20 mouse cellular contexts compared by ENCODE assay signal in the genomic region with DNA sequence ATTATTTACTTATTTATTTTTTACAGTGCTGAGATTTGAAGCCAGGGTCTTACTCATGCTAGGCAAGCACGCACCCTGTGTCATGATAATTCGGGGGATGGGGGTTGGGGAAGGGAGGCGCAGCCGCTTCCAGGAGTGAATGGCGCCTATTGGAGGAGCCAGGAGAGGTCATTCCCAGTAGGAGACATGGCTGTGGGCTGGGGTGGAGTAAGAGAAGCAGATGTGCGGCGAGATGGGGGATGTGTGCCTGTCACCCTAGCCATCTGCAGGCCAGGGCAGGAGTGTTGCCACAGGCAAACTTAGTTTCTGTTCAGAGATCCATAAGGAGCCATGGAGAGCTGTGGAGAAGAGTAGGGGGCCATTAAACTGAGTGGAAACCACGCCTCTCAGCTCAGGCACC. TPM values are rescaled to one million over a fixed set of nuclear protein-coding genes. Genes with fewer than 3 reads are reported as not detected.
DNase-seq lines count a peak whose midpoint lies in the region; ATAC-seq and TF ChIP-seq lines count a peak whose summit lies in the region.
"Had no signal": no experiment of that assay in that cellular context is flagged by ENCODE, and none has a peak within 500 bp of the region (broad histone marks: within the 10 kb centered on the region; RNA-seq: fewer than 3 reads in every experiment).

No protein-coding gene starts in this region.

- no peak for TF ChIP-seq POLR2A in cerebellum, adult 2 months (IDR thresholded peaks at IDR 0.05; ENCODE audit: borderline replicate concordance, insufficient read depth, low read length)

- no peak overlapping the region for H3K4me2 ChIP-seq in liver, embryonic 11.5 days

- H3K27me3 ChIP-seq in cerebellum, adult 2 months (ENCODE audit: control insufficient read depth, insufficient read depth, low read length) = peaks cover 1% of the 10 kb centered on the region; the same call in 1 of the 2 replicates
- peaks cover 100% of the 10 kb centered on the region for H3K27me3 ChIP-seq in liver, embryonic 11.5 days (replicated peaks; ENCODE audit: control insufficient read depth, insufficient read depth, low read length)

- ATAC-seq in liver, embryonic 11.5 days (replicated peaks; ENCODE audit: low FRiP score) = no peak
- ATAC-seq: CD4-positive, CD25-positive, alpha-beta regulatory T cell, adult 4 months; forebrain, embryonic 14.5 days; hindbrain, postnatal 0 days had no signal

- WGBS in cerebellum, adult 2 months = 11% methylated on average over 8 of the region's 8 CpGs
- WGBS in liver, embryonic 11.5 days = 24% methylated on average over 8 of the region's 8 CpGs

- H3K9ac ChIP-seq in liver, embryonic 11.5 days (ENCODE audit: low read depth, low read length) = 0 out of 2 replicates have a peak overlapping the region, but pooled peaks have one; percentile 22
- H3K9ac ChIP-seq: hindbrain, embryonic 13.5 days had no signal

- peaks cover 10% of the 10 kb centered on the region; the same call in 1 of the 2 replicates for H3K4me1 ChIP-seq in cerebellum, adult 2 months (ENCODE audit: control insufficient read depth, insufficient read depth, low read length)
- H3K4me1 ChIP-seq in liver, embryonic 11.5 days (replicated peaks; ENCODE audit: control insufficient read depth, insufficient read depth, low read length) = peaks cover 7% of the 10 kb centered on the region

- H3K4me3 ChIP-seq in cerebellum, adult 2 months (replicated peaks; ENCODE audit: insufficient read depth, low read depth, low read length) = no peak overlapping the region
- H3K4me3 ChIP-seq in liver, embryonic 11.5 days (ENCODE audit: low read depth, low read length) = no peak overlapping the region
- H3K4me3 ChIP-seq: heart, adult 2 months; hindbrain, embryonic 13.5 days had no signal

- TF ChIP-seq CTCF in cerebellum, adult 2 months (IDR thresholded peaks at IDR 0.05; ENCODE audit: borderline replicate concordance, insufficient read depth, low read depth, low read length) = no peak

- H3K36me3 ChIP-seq in liver, embryonic 11.5 days (ENCODE audit: control insufficient read depth, insufficient read depth, low read length) = no peaks in the 10 kb centered on the region
- H3K36me3 ChIP-seq: hindbrain, embryonic 13.5 days had no signal

- DNase-seq in cerebellum, adult 9-11 months = peak; percentile 5
- no peak for DNase-seq in cerebellum, adult 2 months
- no peak for DNase-seq in liver, embryonic 11.5 days (ENCODE audit: low spot score)
- no peak for DNase-seq in liver
- DNase-seq in ZHBTc4 (ENCODE audit: low read depth, low spot score) = peak; percentile 75
- no peak for DNase-seq in layer of hippocampus, postnatal 25 days (ENCODE audit: extremely low spot score in 1 of 2, low spot score in 1 of 2)
- no peak for DNase-seq in frontal cortex, postnatal 25 days (ENCODE audit: low spot score in 2 of 2)
- DNase-seq: adrenal gland, postnatal 10 days; B cell, adult 2 months; cerebellum, adult 11 months; cerebellum, adult 9-10 months; cerebellum, postnatal 36 days; gastrocnemius, postnatal 10 days; heart, adult 2 months; heart, postnatal 36 days; kidney, adult 11 months had no signal

- no peak overlapping the region for H3K27ac ChIP-seq in cerebellum, adult 2 months (ENCODE audit: insufficient read depth, low read length)
- no peak overlapping the region for H3K27ac ChIP-seq in liver, embryonic 11.5 days (ENCODE audit: low read depth, low read length)
- H3K27ac ChIP-seq: heart, adult 2 months; hindbrain, embryonic 13.5 days; hindbrain, postnatal 0 days had no signal

- no peaks in the 10 kb centered on the region for H3K9me3 ChIP-seq in liver, embryonic 11.5 days (ENCODE audit: control insufficient read depth, low read length)
- H3K9me3 ChIP-seq: hindbrain, embryonic 13.5 days had no signal

RNA-seq across cellular contexts. Expression of gene Insl3, which starts 1.4 kb away (rescaled TPM):
- 0.65 and 2.1 TPM in 2 replicates for polyA plus RNA-seq in cerebellum, adult 2 months (2012; rRNA removed)
- 1.3 and 2.0 TPM in 2 replicates for polyA plus RNA-seq in liver, embryonic 11.5 days (2014; fragmentation: Nextera tagmentation; extraction: Ambion mirVana)
- 1 to 10 TPM in 1 of 2 experiments, under 1 TPM in 1; 0.98 to 3.3 TPM for total RNA-seq in layer of hippocampus, postnatal 25 days (2021)
- total RNA-seq: hindbrain, postnatal 0 days had no signal
- polyA plus RNA-seq: forebrain, embryonic 14.5 days had no signal

RNA-seq across cellular contexts. Expression of gene Jak3, which starts 11.5 kb away (rescaled TPM):
- 3.6 and 3.9 TPM in 2 replicates for polyA plus RNA-seq in cerebellum, adult 2 months (2012; rRNA removed)
- 10.1 and 11.0 TPM in 2 replicates for polyA plus RNA-seq in liver, embryonic 11.5 days (2014; fragmentation: Nextera tagmentation; extraction: Ambion mirVana)
- 1 to 10 TPM; 4.9 to 5.6 TPM for total RNA-seq in layer of hippocampus, postnatal 25 days (2021)

RNA-seq across cellular contexts. Expression of gene B3gnt3, which starts 14.0 kb away (rescaled TPM):
- polyA plus RNA-seq in cerebellum, adult 2 months (2012; rRNA removed) = 0.44 and 0.48 TPM in 2 replicates
- 2.1 and 2.9 TPM in 2 replicates for polyA plus RNA-seq in liver, embryonic 11.5 days (2014; fragmentation: Nextera tagmentation; extraction: Ambion mirVana)
- under 1 TPM; 0.42 to 0.47 TPM for total RNA-seq in layer of hippocampus, postnatal 25 days (2021)

RNA-seq across cellular contexts. Expression of gene Unc13a, which starts 16.1 kb away (rescaled TPM):
- polyA plus RNA-seq in cerebellum, adult 2 months (2012; rRNA removed) = 97.3 and 110 TPM in 2 replicates
- polyA plus RNA-seq in liver, embryonic 11.5 days (2014; fragmentation: Nextera tagmentation; extraction: Ambion mirVana) = 0.41 and 0.45 TPM in 2 replicates
- total RNA-seq in layer of hippocampus, postnatal 25 days (2021) = 100 to 1,000 TPM; 235 to 291 TPM

RNA-seq across cellular contexts. Expression of gene Fcho1, which starts 37.9 kb away (rescaled TPM):
- polyA plus RNA-seq in cerebellum, adult 2 months (2012; rRNA removed) = 108 and 115 TPM in 2 replicates
- polyA plus RNA-seq in liver, embryonic 11.5 days (2014; fragmentation: Nextera tagmentation; extraction: Ambion mirVana) = 20.8 and 21.1 TPM in 2 replicates
- 100 to 1,000 TPM in 1 of 2 experiments, 10 to 100 TPM in 1; 88.0 to 106 TPM for total RNA-seq in layer of hippocampus, postnatal 25 days (2021)

Comparison
In these comparisons a context has a peak if more than half of its experiments do, and no peak if none do; other contexts are left out.
1. DNase-seq: peak in cerebellum, adult 9-11 months (single experiment) and ZHBTc4 (single experiment); none in cerebellum, adult 2 months (0 of 2), liver, embryonic 11.5 days (single experiment), liver (single experiment), layer of hippocampus, postnatal 25 days (0 of 2) and frontal cortex, postnatal 25 days (0 of 2).